Mouse (Mus musculus) intestine, embryonic 14.5 days (tissue): Measurements from ENCODE around the gene Il2rb. TPM values are rescaled to one million over a fixed set of nuclear protein-coding genes. Genes with fewer than 3 reads are reported as not detected.

ENCODE experiments used
- ATAC-seq: fragments of 200-750 bp; cut with Nextera tagmentation; replicated peaks from 2 replicates; pipeline ENCODE4 v1.8.0; 2017; ENCODE audit warnings: low read depth, moderate number of reproducible peaks, moderate TSS enrichment, moderate library complexity; ENCODE audit not compliant: low FRiP score, low TSS enrichment
- DNase-seq: peaks from one replicate; pipeline ENCODE4 v3.0.0-alpha.2; 2018; ENCODE audit warnings: low spot score
- H3K27ac ChIP-seq: fragments of 300-500 bp; sonication (generic); 2 replicates; pipeline ENCODE4 v1.5.1; 2014; ENCODE audit warnings: low read depth, mild to moderate bottlenecking, control low read depth
- H3K27me3 ChIP-seq: fragments of 300-500 bp; sonication (generic); replicated peaks from 2 replicates; pipeline ENCODE4 v1.6.1; 2014; ENCODE audit warnings: low read length, control low read depth; ENCODE audit not compliant: control insufficient read depth, insufficient read depth
- H3K36me3 ChIP-seq: fragments of 300-500 bp; sonication (generic); 2 replicates; pipeline ENCODE4 v1.6.1; 2014; ENCODE audit warnings: low read length, control low read depth; ENCODE audit not compliant: control insufficient read depth, insufficient read depth
- H3K4me1 ChIP-seq: fragments of 300-500 bp; sonication (generic); replicated peaks from 2 replicates; pipeline ENCODE4 v1.6.1; 2014; ENCODE audit warnings: low read length, control low read depth, mixed read lengths; ENCODE audit not compliant: control insufficient read depth, insufficient read depth
- H3K4me2 ChIP-seq: fragments of 300-500 bp; sonication (generic); 2 replicates; pipeline ENCODE4 v1.6.1; 2014; ENCODE audit warnings: low read length
- H3K4me3 ChIP-seq: fragments of 300-500 bp; sonication (generic); 2 replicates; pipeline ENCODE4 v1.5.1; 2014; ENCODE audit warnings: low read depth, low read length, control low read depth, mixed read lengths
- H3K9ac ChIP-seq: fragments of 300-500 bp; sonication (generic); 2 replicates; pipeline ENCODE4 v1.6.1; 2014; ENCODE audit warnings: mild to moderate bottlenecking, low read length
- H3K9me3 ChIP-seq: fragments of 300-500 bp; sonication (generic); 2 replicates; pipeline ENCODE4 v1.6.1; 2016; ENCODE audit warnings: low read length, control low read depth; ENCODE audit not compliant: control insufficient read depth
- WGBS: fragments of 180-500 bp; shearing (Covaris S2); extraction: QIAGEN DNeasy Blood & Tissue Kit; methylation state at CpG from one replicate; pipeline ENCODE4 v1.1.7; 2014; 5-methylcytosine and 5-hydroxymethylcytosine counted together
- polyA plus RNA-seq: library from polyadenylated mRNA; unstranded; fragments of >200 nt; fragmentation: Nextera tagmentation; extraction: Ambion mirVana; gene quantifications from 2 replicates; pipeline ENCODE4 v1.2.1, GENCODE M21; 2014

The Il2rb gene
- polyA plus RNA-seq, 1 experiment from 2014 or later = 1.1 TPM

DNA sequence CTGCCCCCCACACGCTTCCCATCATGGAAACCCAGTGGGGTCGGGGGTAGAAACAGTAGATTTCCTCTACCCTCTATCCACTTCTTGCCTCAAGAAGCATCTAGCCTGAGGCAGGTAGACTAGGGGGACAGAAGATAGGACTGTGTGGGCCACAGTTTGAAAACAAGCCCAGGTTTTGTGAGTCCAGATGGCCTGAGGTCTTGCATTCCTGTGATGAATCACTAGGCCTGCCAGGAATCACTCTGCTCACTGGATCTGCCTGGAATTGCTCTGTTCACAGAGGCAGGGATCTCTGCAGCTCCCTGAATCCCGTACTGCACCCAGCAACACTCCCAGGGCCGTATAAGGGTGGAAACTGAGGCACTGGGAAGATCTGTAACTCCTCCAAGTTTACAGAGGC lies 11.8 kb downstream of the Il2rb start:
- 73% methylated on average over 4 of the region's 4 CpGs for WGBS
- Histone ChIP-seq H3K4me3 (no peak overlapping the region), H3K4me1 (peaks cover 8% of the 10 kb centered on the region), H3K9ac (no peak overlapping the region), H3K27ac (no peak overlapping the region), H3K27me3 (no peaks in the 10 kb centered on the region), H3K4me2 (no peak overlapping the region), H3K9me3 (no peaks in the 10 kb centered on the region), H3K36me3 (no peaks in the 10 kb centered on the region)
- ATAC-seq (no peak), DNase-seq (no peak)

DNA sequence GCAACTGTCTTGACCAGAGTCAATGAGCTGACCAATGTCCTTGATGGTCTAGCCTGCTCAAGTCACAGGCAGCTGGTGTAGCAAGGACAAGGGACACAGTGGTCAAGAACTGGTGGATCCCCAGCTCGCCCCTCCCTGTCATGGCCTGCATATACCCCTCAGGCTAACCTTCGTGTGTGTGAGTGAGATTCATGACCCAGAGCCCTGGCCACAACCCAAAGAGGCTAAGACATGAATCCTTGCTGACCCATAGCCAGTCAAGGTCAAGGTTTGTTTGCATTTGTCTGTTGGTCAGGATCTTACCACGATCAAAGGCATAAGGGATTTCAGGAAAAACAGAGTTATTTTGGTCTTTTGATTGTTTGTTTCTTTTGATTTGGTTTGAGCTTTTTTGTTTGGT lies 12.6 kb downstream of the Il2rb start:
- Histone ChIP-seq H3K27me3 (no peaks in the 10 kb centered on the region), H3K4me2 (no peak overlapping the region), H3K4me3 (no peak overlapping the region), H3K36me3 (no peaks in the 10 kb centered on the region), H3K9ac (no peak overlapping the region), H3K27ac (no peak overlapping the region), H3K4me1 (peaks cover 8% of the 10 kb centered on the region), H3K9me3 (no peaks in the 10 kb centered on the region)
- DNase-seq = no peak
- WGBS = 58% methylated on average over 3 of the region's 3 CpGs
- ATAC-seq = no peak

DNA sequence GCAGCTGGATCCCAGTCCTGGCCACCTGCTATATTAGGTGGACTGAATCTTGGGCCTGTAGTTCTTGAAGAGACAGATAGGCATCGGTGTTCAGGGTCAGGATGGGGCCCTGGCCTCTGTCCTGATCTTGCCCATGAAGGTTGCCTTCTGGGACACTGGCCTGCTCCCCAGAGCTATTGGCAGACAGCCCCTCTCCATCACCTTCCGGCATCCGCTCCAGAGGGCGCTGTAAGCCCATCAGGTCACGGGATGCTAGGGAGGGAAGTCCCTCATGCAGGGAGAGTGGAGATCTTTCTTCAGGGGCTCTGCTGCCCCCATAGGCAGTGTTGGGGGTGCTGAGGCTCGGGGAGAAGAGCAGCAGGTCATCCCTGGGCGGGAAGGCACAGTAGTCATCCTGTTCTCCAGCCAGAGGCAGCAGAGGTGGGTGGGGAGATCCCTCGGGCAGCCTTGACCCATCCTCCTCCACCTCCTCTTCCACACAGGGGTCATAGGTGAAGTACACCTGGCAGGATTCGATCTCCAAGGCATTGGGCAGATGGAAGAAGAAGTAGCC lies 13.5 kb downstream of the Il2rb start:
- ATAC-seq (peak; percentile 37; the same call in 1 of the 2 replicates), DNase-seq (no peak)
- no peak overlapping the region for H3K4me3 ChIP-seq
- peaks cover 8% of the 10 kb centered on the region for H3K4me1 ChIP-seq
- no peaks in the 10 kb centered on the region for H3K27me3 ChIP-seq
- H3K9me3 ChIP-seq = no peaks in the 10 kb centered on the region
- H3K36me3 ChIP-seq = no peaks in the 10 kb centered on the region
- no peak overlapping the region for H3K4me2 ChIP-seq
- no peak overlapping the region for H3K9ac ChIP-seq
- H3K27ac ChIP-seq = no peak overlapping the region
- 49% methylated on average over 9 of the region's 9 CpGs for WGBS

DNA sequence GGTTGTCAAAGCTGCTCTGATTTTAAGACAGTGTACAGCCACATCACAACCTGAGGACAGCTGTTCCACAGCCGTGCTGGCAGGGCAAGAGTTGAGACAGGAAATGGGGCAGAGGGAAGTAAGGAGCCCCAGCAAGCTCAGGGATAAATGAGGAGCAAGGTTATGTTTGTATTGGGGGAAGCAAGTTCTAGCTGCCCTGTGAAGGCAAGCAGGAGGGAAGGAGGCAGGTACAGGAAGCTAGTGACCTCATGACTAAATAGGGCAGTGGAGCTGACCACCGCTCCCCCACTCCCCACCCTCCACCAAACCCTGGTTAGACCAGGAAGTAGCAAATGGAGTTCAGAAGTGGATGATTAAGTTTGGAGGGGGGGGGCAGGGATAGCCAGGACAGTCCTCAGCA lies 14.1 kb downstream of the Il2rb start:
- ATAC-seq (no peak), DNase-seq (no peak)
- no peak overlapping the region for H3K9ac ChIP-seq
- no peaks in the 10 kb centered on the region for H3K27me3 ChIP-seq
- H3K4me3 ChIP-seq = no peak overlapping the region
- no peak overlapping the region for H3K4me2 ChIP-seq
- 33% methylated on average over 2 of the region's 2 CpGs for WGBS
- H3K27ac ChIP-seq = no peak overlapping the region
- no peaks in the 10 kb centered on the region for H3K9me3 ChIP-seq
- no peaks in the 10 kb centered on the region for H3K36me3 ChIP-seq
- peaks cover 8% of the 10 kb centered on the region for H3K4me1 ChIP-seq

DNA sequence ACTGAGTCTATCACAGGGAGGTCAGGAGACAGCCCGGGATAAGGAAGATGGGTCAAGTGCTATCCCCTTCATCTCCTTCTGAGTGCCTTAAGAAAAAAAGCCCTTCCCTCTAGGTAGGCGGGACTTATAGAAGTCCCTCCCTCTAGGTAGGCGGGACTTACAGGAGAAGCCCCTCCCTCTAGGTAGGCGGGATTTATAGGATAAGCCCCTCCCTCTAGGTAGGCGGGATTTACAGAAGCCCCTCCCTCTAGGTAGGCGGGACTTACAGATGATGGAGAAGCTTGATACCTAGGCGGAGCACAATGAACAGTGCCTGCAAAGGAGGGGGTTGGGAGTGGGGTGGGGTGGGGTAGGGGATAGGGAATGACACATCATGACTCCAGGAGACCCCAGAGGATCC lies 15.0 kb downstream of the Il2rb start:
- no peak for DNase-seq
- Histone ChIP-seq H3K36me3 (no peaks in the 10 kb centered on the region), H3K27ac (no peak overlapping the region), H3K4me1 (peaks cover 8% of the 10 kb centered on the region), H3K4me3 (no peak overlapping the region), H3K9ac (no peak overlapping the region), H3K9me3 (no peaks in the 10 kb centered on the region), H3K4me2 (no peak overlapping the region), H3K27me3 (no peaks in the 10 kb centered on the region)
- no peak for ATAC-seq
- 75% methylated on average over 7 of the region's 7 CpGs for WGBS

DNA sequence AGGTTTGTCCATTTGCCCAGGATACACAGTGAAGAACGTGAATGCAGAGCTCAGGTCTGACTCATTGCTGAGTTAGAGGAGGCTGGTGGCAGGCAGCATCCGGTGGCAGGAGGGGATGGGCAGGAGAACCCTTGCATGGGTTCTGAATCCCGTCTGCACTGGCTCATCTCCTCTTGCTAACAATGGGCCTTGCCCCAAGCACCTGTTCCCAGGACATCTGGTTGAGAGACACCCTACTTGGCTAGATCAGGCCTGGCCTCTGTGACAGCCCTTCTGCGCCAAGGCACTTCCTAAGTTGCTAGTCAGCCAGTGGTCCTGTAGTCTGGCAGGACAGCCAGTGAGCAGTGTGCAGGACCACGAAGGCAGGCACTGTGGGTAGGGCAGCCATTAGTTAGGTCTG lies 15.6 kb downstream of the Il2rb start:
- no peak overlapping the region for H3K4me2 ChIP-seq
- WGBS = 72% methylated on average over 5 of the region's 5 CpGs
- ATAC-seq (no peak), DNase-seq (no peak)
- no peak overlapping the region for H3K27ac ChIP-seq
- peaks cover 8% of the 10 kb centered on the region for H3K4me1 ChIP-seq
- H3K36me3 ChIP-seq = no peaks in the 10 kb centered on the region
- H3K9me3 ChIP-seq = no peaks in the 10 kb centered on the region
- H3K9ac ChIP-seq = no peak overlapping the region
- no peaks in the 10 kb centered on the region for H3K27me3 ChIP-seq
- no peak overlapping the region for H3K4me3 ChIP-seq

DNA sequence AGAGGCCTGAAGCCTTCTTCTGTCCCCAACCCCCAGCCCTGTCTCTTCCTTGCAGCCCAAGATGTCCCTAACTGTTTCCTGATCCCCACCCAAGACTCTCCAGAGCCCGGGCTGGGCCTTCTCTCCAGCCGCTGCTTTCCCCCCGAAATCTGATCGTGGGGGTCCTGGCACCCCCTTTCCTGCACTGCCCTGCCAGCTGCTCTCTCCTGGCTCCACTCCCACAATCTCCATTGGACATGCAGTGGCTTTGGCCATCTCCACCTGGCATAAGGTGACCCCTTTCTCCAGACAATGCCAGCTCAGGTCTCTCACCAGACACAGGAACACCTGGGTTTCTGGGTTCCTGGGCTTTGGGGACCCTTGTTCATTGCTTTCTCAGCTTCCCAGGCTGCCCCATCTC lies 17.0 kb downstream of the Il2rb start:
- 89% methylated on average over 4 of the region's 4 CpGs for WGBS
- no peaks in the 10 kb centered on the region for H3K36me3 ChIP-seq
- no peaks in the 10 kb centered on the region for H3K9me3 ChIP-seq
- peaks cover 8% of the 10 kb centered on the region for H3K4me1 ChIP-seq
- no peak overlapping the region for H3K4me3 ChIP-seq
- H3K27me3 ChIP-seq = no peaks in the 10 kb centered on the region
- no peak overlapping the region for H3K27ac ChIP-seq
- ATAC-seq (no peak), DNase-seq (no peak)
- H3K4me2 ChIP-seq = no peak overlapping the region
- no peak overlapping the region for H3K9ac ChIP-seq

DNA sequence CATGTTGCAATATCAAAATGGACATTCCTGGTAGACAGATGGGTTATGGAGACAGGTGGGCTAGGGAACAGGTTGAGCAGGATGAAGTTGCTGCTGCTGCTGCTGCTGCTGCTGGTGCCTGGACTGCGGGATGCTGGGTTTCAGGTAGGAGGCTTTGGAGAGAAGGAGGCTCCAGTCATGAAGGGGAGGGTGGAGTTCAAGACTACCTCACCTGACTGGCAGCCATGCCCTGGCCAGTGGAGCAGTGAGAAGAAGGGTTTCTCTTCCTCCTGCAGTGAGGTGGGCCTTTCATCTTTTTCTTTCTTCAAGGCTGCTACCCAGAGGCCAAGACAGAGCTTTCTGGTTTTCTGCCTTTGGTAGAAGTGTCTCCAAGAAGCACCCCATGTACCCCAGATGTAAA lies 18.2 kb downstream of the Il2rb start:
- H3K27ac ChIP-seq = no peak overlapping the region
- whole genome bisulfite sequencing = 93% methylated on average over 1 of the region's 1 CpGs

DNA sequence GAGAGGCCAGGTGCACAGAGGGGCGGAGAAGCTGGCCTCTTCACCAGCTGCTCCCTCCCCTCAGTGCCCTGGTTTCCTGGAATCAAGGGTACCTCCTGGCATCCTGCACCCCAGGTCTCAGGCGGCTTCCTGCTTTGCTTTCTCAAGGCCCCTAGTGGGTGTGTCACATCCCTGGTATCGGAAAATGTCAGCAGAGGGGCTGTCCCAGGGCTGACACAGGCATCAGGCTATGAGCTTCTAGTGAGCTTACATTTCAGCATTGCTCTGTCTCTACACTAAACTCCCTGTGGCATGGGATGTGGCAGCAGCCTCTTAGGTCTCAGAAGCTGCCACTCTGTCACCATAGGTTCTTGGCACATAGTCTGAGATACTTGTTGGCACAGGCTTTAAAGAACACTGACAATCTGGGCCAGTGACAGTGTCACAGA lies 19.5 kb downstream of the Il2rb start:
- H3K4me3 ChIP-seq = no peak overlapping the region
- no peak overlapping the region for H3K27ac ChIP-seq
- no peaks in the 10 kb centered on the region for H3K36me3 ChIP-seq
- no peaks in the 10 kb centered on the region for H3K27me3 ChIP-seq
- H3K4me1 ChIP-seq = peaks cover 8% of the 10 kb centered on the region; the same call in 1 of the 2 replicates
- DNase-seq (no peak), ATAC-seq (no peak)
- no peak overlapping the region for H3K4me2 ChIP-seq
- no peaks in the 10 kb centered on the region for H3K9me3 ChIP-seq
- 56% methylated on average over 3 of the region's 3 CpGs for WGBS
- no peak overlapping the region for H3K9ac ChIP-seq

More for the DNA sequence above, 18.2 kb downstream of the Il2rb start:
- Histone ChIP-seq H3K9me3 (no peaks in the 10 kb centered on the region), H3K4me1 (peaks cover 9% of the 10 kb centered on the region), H3K27me3 (no peaks in the 10 kb centered on the region), H3K36me3 (no peaks in the 10 kb centered on the region), H3K4me2 (no peak overlapping the region), H3K9ac (no peak overlapping the region), H3K4me3 (no peak overlapping the region)
- DNase-seq (no peak), ATAC-seq (no peak)
